Mouse (Mus musculus) stomach, embryonic 16.5 days (tissue): Measurements from ENCODE around the gene Cntn6. TPM values are rescaled to one million over a fixed set of nuclear protein-coding genes. Genes with fewer than 3 reads are reported as not detected.

Experiments used
- ATAC-seq: fragments of 200-750 bp; cut with Nextera tagmentation; 2 replicates; pipeline ENCODE4 v1.8.0; 2017; ENCODE audit warnings: moderate number of reproducible peaks, moderate TSS enrichment; ENCODE audit not compliant: insufficient read depth, low FRiP score
- H3K27ac ChIP-seq: fragments of 300-500 bp; sonication (generic); 2 replicates; pipeline ENCODE4 v1.5.1; 2014; ENCODE audit warnings: low read length
- H3K27me3 ChIP-seq: fragments of 300-500 bp; sonication (generic); 2 replicates; pipeline ENCODE4 v1.6.1; 2014; ENCODE audit warnings: low read length, control low read depth, mixed read lengths; ENCODE audit not compliant: control insufficient read depth, insufficient read depth
- H3K36me3 ChIP-seq: fragments of 300-500 bp; sonication (generic); 2 replicates; pipeline ENCODE4 v1.6.1; 2014; ENCODE audit warnings: low read length; ENCODE audit not compliant: control insufficient read depth, insufficient read depth
- H3K4me1 ChIP-seq: fragments of 300-500 bp; sonication (generic); 2 replicates; pipeline ENCODE4 v1.6.1; 2014; ENCODE audit warnings: low read length, control low read depth, mixed read lengths; ENCODE audit not compliant: control insufficient read depth, insufficient read depth
- H3K4me2 ChIP-seq: fragments of 300-500 bp; sonication (generic); 2 replicates; pipeline ENCODE4 v1.6.1; 2014; ENCODE audit warnings: low read depth, low read length, mixed read lengths
- H3K4me3 ChIP-seq: fragments of 300-500 bp; sonication (generic); replicated peaks from 2 replicates; pipeline ENCODE4 v1.5.1; 2014; ENCODE audit warnings: mild to moderate bottlenecking, low read length
- H3K9ac ChIP-seq: fragments of 300-500 bp; sonication (generic); 2 replicates; pipeline ENCODE4 v1.6.1; 2014; ENCODE audit warnings: low read length
- H3K9me3 ChIP-seq: fragments of 300-500 bp; sonication (generic); replicated peaks from 2 replicates; pipeline ENCODE4 v1.6.1; 2016; ENCODE audit warnings: low read length, control low read depth; ENCODE audit not compliant: control insufficient read depth
- WGBS: fragments of 180-500 bp; shearing (Covaris S2); extraction: QIAGEN DNeasy Blood & Tissue Kit; methylation state at CpG from one replicate; pipeline ENCODE4 v1.1.7; 2014; 5-methylcytosine and 5-hydroxymethylcytosine counted together
- polyA plus RNA-seq: library from polyadenylated mRNA; unstranded; fragments of >200 nt; fragmentation: Nextera tagmentation; extraction: Ambion mirVana; gene quantifications from 2 replicates; pipeline ENCODE4 v1.2.1, GENCODE M21; 2015

Gene Cntn6
- polyA plus RNA-seq, 1 experiment from 2014 or later, result 0.76 TPM

GRCm38 (mm10) chr6:104688439-104689125, 196.0 kb downstream of the Cntn6 start:
- H3K4me3 ChIP-seq, result no peak overlapping the region
- no peak overlapping the region for H3K9ac ChIP-seq
- no peak overlapping the region for H3K4me2 ChIP-seq
- 87% methylated on average over 6 of the region's 6 CpGs for WGBS
- no peaks in the 10 kb centered on the region for H3K36me3 ChIP-seq
- H3K27me3 ChIP-seq, result no peaks in the 10 kb centered on the region
- no peak for ATAC-seq
- H3K27ac ChIP-seq, result no peak overlapping the region
- H3K4me1 ChIP-seq, result no peaks in the 10 kb centered on the region
- no peaks in the 10 kb centered on the region for H3K9me3 ChIP-seq

GRCm38 (mm10) chr6:104728571-104728970, 236.0 kb downstream of the Cntn6 start:
- H3K9me3 ChIP-seq, result no peaks in the 10 kb centered on the region

DNA sequence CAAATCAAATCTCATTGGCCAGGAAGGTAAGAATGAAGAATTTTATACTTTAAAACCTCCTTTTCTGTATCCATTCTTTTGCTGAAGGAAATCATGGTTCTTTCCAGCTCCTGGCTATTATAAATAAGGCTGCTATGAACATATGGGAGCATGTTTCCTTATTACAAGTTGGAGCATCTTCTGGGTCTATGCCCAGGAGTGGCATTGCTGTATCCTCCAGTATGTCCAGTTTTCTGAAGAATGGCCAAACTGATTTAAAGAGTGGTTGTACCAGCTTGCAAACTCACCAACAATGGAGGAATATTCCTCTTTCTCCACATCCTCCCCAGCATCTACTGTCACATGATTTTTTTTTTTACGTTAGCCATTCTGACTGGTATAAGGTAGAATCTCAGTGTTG, 241.7 kb downstream of the Cntn6 start:
- ATAC-seq, result no peak
- Histone ChIP-seq H3K27ac (no peak overlapping the region), H3K4me3 (no peak overlapping the region), H3K4me2 (no peak overlapping the region), H3K9ac (no peak overlapping the region), H3K27me3 (no peaks in the 10 kb centered on the region), H3K9me3 (no peaks in the 10 kb centered on the region), H3K36me3 (no peaks in the 10 kb centered on the region), H3K4me1 (no peaks in the 10 kb centered on the region)
- 93% methylated on average over 1 of the region's 1 CpGs for WGBS

More at GRCm38 (mm10) chr6:104728571-104728970, 236.0 kb downstream of the Cntn6 start:
- 92% methylated on average over 1 of the region's 1 CpGs for WGBS
- Histone ChIP-seq H3K27ac (no peak overlapping the region), H3K4me2 (no peak overlapping the region), H3K27me3 (no peaks in the 10 kb centered on the region), H3K4me1 (no peaks in the 10 kb centered on the region), H3K36me3 (no peaks in the 10 kb centered on the region), H3K9ac (no peak overlapping the region), H3K4me3 (no peak overlapping the region)
- no peak for ATAC-seq

GRCm38 (mm10) chr6:104738999-104739398, 246.4 kb downstream of the Cntn6 start:
- Histone ChIP-seq H3K27ac (no peak overlapping the region), H3K27me3 (no peaks in the 10 kb centered on the region), H3K4me1 (no peaks in the 10 kb centered on the region), H3K36me3 (no peaks in the 10 kb centered on the region), H3K9ac (no peak overlapping the region), H3K4me3 (no peak overlapping the region), H3K9me3 (no peaks in the 10 kb centered on the region), H3K4me2 (no peak overlapping the region)
- WGBS, result 84% methylated on average over 4 of the region's 4 CpGs
- no peak for ATAC-seq

DNA sequence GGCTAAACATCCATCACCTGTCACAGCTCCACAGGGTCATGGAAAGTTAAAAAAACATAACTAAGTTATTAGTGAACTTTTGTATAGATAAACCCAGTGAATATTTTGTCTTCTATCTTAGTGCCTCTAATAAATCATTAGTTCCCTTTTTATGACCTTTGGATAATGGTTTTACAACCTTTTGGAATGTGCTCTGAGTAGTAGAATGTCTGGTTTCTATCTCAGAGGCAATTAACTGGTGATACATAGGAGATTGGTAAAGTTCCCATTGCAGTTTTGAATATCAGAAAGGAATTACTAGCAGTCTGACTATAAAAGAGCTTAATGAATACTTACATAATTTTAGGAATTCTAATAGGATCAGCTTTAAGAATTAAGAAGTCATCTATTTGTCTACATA, 265.5 kb downstream of the Cntn6 start:
- Histone ChIP-seq H3K9me3 (no peaks in the 10 kb centered on the region), H3K27me3 (no peaks in the 10 kb centered on the region), H3K36me3 (no peaks in the 10 kb centered on the region), H3K27ac (no peak overlapping the region), H3K9ac (no peak overlapping the region), H3K4me3 (no peak overlapping the region), H3K4me1 (no peaks in the 10 kb centered on the region), H3K4me2 (no peak overlapping the region)
- no peak for ATAC-seq

- ATAC-seq, result no peak
- Histone ChIP-seq H3K27me3 (no peaks in the 10 kb centered on the region), H3K4me1 (no peaks in the 10 kb centered on the region), H3K27ac (no peak overlapping the region), H3K4me3 (no peak overlapping the region), H3K36me3 (no peaks in the 10 kb centered on the region), H3K4me2 (no peak overlapping the region), H3K9me3 (no peaks in the 10 kb centered on the region), H3K9ac (no peak overlapping the region)
- 68% methylated on average over 3 of the region's 3 CpGs for WGBS
Measured at GRCm38 (mm10) chr6:104761226-104761625, 268.6 kb downstream of the Cntn6 start.

DNA sequence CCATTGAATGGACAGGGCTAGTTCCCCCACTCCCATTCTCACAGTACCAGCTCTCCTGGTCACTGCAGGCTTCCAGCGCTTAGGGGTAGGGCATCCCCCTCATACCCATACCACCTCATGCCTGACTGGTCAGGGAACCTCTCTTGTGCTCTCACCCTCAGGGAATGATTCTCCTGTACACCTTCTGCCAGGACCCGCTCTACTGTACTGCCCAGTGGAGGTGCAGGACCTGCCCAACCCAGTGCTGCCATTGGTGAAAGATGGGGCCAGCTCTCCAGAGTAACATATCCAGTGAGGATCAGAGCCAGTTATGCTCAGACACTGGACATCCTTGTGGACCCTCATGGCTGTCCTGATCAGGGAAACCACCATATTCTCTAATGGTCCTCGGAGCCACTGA, 291.3 kb downstream of the Cntn6 start:
- Histone ChIP-seq H3K36me3 (no peaks in the 10 kb centered on the region), H3K9me3 (no peaks in the 10 kb centered on the region), H3K4me1 (no peaks in the 10 kb centered on the region), H3K4me3 (no peak overlapping the region), H3K27ac (no peak overlapping the region), H3K9ac (no peak overlapping the region), H3K27me3 (no peaks in the 10 kb centered on the region), H3K4me2 (no peak overlapping the region)
- ATAC-seq, result no peak
- WGBS, result 98% methylated on average over 3 of the region's 3 CpGs

GRCm38 (mm10) chr6:104787502-104787901, 294.9 kb downstream of the Cntn6 start:
- H3K4me1 ChIP-seq, result no peaks in the 10 kb centered on the region
- no peak overlapping the region for H3K4me3 ChIP-seq
- no peak overlapping the region for H3K4me2 ChIP-seq
- H3K27ac ChIP-seq, result no peak overlapping the region
- H3K9me3 ChIP-seq, result no peaks in the 10 kb centered on the region
- H3K9ac ChIP-seq, result no peak overlapping the region
- H3K27me3 ChIP-seq, result no peaks in the 10 kb centered on the region
- no peak for ATAC-seq
- no peaks in the 10 kb centered on the region for H3K36me3 ChIP-seq
- WGBS, result 72% methylated on average over 2 of the region's 2 CpGs

- WGBS, result 43% methylated on average over 4 of the region's 4 CpGs
- Histone ChIP-seq H3K9me3 (no peaks in the 10 kb centered on the region), H3K36me3 (no peaks in the 10 kb centered on the region), H3K27me3 (no peaks in the 10 kb centered on the region), H3K4me3 (no peak overlapping the region), H3K27ac (no peak overlapping the region), H3K9ac (no peak overlapping the region), H3K4me2 (no peak overlapping the region), H3K4me1 (no peaks in the 10 kb centered on the region)
- no peak for ATAC-seq
Measured at GRCm38 (mm10) chr6:104808526-104808925, 315.9 kb downstream of the Cntn6 start.
